Mouse (Mus musculus) MEL (cell line): ENCODE measurements around the gene Dmkn.
"Not testable (repeated sequence)": the region's sequence is repeated elsewhere in the genome, so short reads cannot be mapped to it uniquely, and the experiment has no call there.

ENCODE experiments used
- CHD2 ChIP-seq: IDR thresholded peaks from 2 replicates; pipeline ENCODE4 v1.6.1; 2011; ENCODE audit warnings: low read length, improper control_type of control experiment
- CTCF ChIP-seq, 3 experiments: IDR thresholded peaks in 2 of 3; conservative IDR thresholded peaks in 1 of 3; 2 replicates each; pipeline ENCODE4 v1.5.1; 2011 to 2012; ENCODE audit warnings: low read length in 3 of 3, low read depth in 2 of 3, mild to moderate bottlenecking in 2 of 3, improper control_type of control experiment in 1 of 3, inconsistent platforms in 1 of 3, mixed read lengths in 1 of 3, moderate library complexity in 1 of 3; ENCODE audit not compliant: control insufficient read depth in 1 of 3, insufficient read depth in 1 of 3, poor library complexity in 1 of 3, severe bottlenecking in 1 of 3
- MAZ ChIP-seq: IDR thresholded peaks from 2 replicates; pipeline ENCODE4 v1.6.1; 2012; ENCODE audit warnings: low read depth, mild to moderate bottlenecking, inconsistent platforms, low read length, improper control_type of control experiment

DNA sequence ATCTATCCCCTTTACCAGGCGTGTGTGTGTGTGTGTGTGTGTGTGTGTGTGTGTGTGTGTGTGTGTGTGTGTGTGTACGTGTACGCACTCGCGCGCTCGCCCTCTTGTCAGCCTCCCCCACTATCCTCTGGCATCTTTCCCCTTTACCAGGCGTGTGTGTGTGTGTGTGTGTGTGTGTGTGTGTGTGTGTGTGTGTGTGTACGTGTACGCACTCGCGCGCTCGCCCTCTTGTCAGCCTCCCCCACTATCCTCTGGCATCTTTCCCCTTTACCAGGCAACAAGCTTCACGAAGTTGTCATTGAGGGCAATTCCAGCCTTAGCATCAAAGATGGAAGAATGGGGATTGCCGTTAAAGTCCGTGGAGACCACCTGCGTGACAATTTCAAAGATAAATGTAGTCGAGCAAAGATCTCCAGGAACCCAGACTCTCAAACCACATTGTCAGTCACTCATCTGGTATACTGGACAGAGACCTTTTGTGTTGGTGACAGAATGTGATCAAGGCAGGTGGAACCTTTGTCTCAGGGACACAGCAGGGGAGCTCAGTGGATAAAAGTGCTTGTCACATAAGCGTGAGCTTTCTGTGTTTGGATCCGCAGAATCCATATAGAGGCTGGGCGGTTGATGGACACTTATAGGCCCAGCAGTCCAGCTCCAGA is 33.4 kb upstream of the Dmkn start:
- not testable (repeated sequence) for TF ChIP-seq CHD2; CTCF (IDR thresholded peaks at IDR 0.05 in 2 of 3, conservative IDR thresholded peaks at IDR 0.05 in 1 of 3; ENCODE audit: control insufficient read depth in 1 of 3, insufficient read depth in 1 of 3, low read depth in 2 of 3, low read length in 3 of 3, poor library complexity in 1 of 3, severe bottlenecking in 1 of 3)
- TF ChIP-seq MAZ: peak; percentile 13; the same call in 1 of the 2 replicates
